Mouse (Mus musculus) kidney, embryonic 15.5 days (tissue): ENCODE measurements at regions not wholly inside any gene's neighbourhood (a gene's known extent, or its start where the extent isn't known, plus 50 kb on each side); places are given as distances from the start of the nearest gene placed in this dataset.

Experiments
- ATAC-seq: fragments of 200-750 bp; cut with Nextera tagmentation; replicated peaks from 2 replicates; pipeline ENCODE4 v1.8.0; 2017; ENCODE audit warnings: moderate TSS enrichment; ENCODE audit not compliant: low FRiP score
- H3K27ac ChIP-seq: fragments of 300-500 bp; sonication (generic); 2 replicates; pipeline ENCODE4 v1.5.1; 2015; ENCODE audit warnings: mild to moderate bottlenecking, inconsistent platforms
- H3K27me3 ChIP-seq: fragments of 300-500 bp; sonication (generic); 2 replicates; pipeline ENCODE4 v1.6.1; 2015; ENCODE audit warnings: inconsistent platforms
- H3K36me3 ChIP-seq: fragments of 300-500 bp; sonication (generic); 2 replicates; pipeline ENCODE4 v1.6.1; 2015; ENCODE audit warnings: inconsistent platforms
- H3K4me1 ChIP-seq: fragments of 300-500 bp; sonication (generic); 2 replicates; pipeline ENCODE4 v1.6.1; 2015; ENCODE audit warnings: inconsistent platforms
- H3K4me2 ChIP-seq: fragments of 300-500 bp; sonication (generic); 2 replicates; pipeline ENCODE4 v1.6.1; 2015; ENCODE audit warnings: moderate library complexity, mild to moderate bottlenecking, inconsistent platforms
- H3K4me3 ChIP-seq: fragments of 300-500 bp; sonication (generic); replicated peaks from 2 replicates; pipeline ENCODE4 v1.5.1; 2015; ENCODE audit warnings: mild to moderate bottlenecking, inconsistent platforms
- H3K9ac ChIP-seq: fragments of 300-500 bp; sonication (generic); 2 replicates; pipeline ENCODE4 v1.6.1; 2015; ENCODE audit warnings: mild to moderate bottlenecking, inconsistent platforms
- H3K9me3 ChIP-seq: fragments of 300-500 bp; sonication (generic); replicated peaks from 2 replicates; pipeline ENCODE4 v1.6.1; 2016; ENCODE audit warnings: inconsistent platforms
- WGBS: fragments of 180-500 bp; shearing (Covaris S2); methylation state at CpG from one replicate; pipeline ENCODE4 v1.1.7; 2015; ENCODE audit warnings: mixed read lengths; 5-methylcytosine and 5-hydroxymethylcytosine counted together

DNA sequence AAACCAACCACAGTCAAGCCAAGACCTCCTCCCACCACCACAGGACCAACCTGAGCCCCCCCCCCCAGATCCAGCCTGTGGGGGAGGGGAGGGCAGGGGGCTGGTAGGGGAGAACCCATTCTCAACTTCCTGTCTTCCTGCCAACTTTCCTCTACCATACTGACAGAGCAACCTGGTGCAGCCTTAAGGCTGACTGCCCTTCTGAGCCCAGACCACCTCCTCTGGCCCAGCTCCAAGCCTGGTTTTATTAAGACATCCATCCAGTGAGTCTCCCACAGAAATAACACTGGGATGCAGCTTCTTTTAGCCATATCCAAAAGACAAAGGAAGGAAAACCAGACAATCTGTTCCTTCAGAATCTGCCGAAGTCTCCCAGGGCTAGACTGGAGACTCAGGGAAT, 342.8 kb downstream of the Gm9195 start:
- Histone ChIP-seq H3K27me3 (no peaks in the 10 kb centered on the region), H3K36me3 (no peaks in the 10 kb centered on the region), H3K4me1 (no peaks in the 10 kb centered on the region), H3K27ac (no peak overlapping the region), H3K9me3 (no peaks in the 10 kb centered on the region), H3K9ac (no peak overlapping the region), H3K4me3 (no peak overlapping the region), H3K4me2 (no peak overlapping the region)
- 79% methylated on average over 1 of the region's 1 CpGs for WGBS
- ATAC-seq = no peak

DNA sequence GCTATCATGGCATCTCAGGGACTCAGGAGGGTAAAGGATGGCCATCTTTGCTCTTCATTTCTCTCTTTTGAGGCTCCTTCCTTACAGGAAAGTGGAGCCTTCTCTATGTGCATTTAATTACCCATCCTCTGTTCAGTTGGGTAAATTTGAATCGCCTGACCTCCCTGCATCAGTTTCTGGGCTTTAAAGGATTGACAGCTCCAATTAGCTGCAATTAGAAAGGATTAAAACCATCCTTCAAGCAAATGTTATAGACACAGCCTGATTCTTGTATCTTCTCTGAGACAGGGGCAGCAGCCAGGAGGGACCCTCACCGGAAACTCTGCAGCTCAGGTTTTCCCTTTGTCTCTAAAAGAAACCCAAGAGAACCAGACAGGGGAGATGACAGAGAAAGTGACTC, 345.3 kb downstream of the Gm9195 start:
- no peak overlapping the region for H3K4me3 ChIP-seq
- 59% methylated on average over 2 of the region's 2 CpGs for WGBS
- no peaks in the 10 kb centered on the region for H3K9me3 ChIP-seq
- no peak overlapping the region for H3K27ac ChIP-seq
- H3K4me2 ChIP-seq = no peak overlapping the region
- H3K9ac ChIP-seq = no peak overlapping the region
- ATAC-seq = no peak
- H3K4me1 ChIP-seq = no peaks in the 10 kb centered on the region
- H3K27me3 ChIP-seq = no peaks in the 10 kb centered on the region
- no peaks in the 10 kb centered on the region for H3K36me3 ChIP-seq

GRCm38 (mm10) chr14:72142883-72143487, 348.7 kb downstream of the Gm9195 start:
- Histone ChIP-seq H3K4me2 (no peak overlapping the region), H3K4me3 (no peak overlapping the region), H3K36me3 (no peaks in the 10 kb centered on the region), H3K9me3 (no peaks in the 10 kb centered on the region), H3K27ac (no peak overlapping the region), H3K4me1 (no peaks in the 10 kb centered on the region), H3K27me3 (no peaks in the 10 kb centered on the region), H3K9ac (no peak overlapping the region)
- no peak for ATAC-seq
- 22% methylated on average over 6 of the region's 6 CpGs for WGBS

DNA sequence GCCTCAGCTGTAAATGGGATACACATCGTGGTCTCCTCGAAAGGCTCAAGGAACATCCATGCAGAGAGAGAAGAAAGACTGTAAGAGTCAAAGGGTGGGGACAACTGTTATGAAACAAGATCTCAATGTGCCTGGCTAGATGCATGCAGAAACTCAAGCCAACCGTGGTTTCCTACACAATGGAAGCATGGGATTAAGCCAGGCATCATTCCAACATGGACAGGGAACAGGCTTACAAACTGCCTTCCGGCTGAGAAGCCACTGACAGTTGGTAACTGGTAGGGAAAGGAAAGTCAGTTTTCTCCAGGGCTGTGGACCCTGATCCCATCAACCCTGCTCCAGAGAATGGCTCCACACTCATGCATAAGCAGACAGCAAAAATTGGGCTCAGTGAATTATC, 350.5 kb downstream of the Gm9195 start:
- H3K9me3 ChIP-seq = no peaks in the 10 kb centered on the region
- no peak overlapping the region for H3K4me2 ChIP-seq
- no peak overlapping the region for H3K27ac ChIP-seq
- ATAC-seq = no peak
- H3K9ac ChIP-seq = no peak overlapping the region
- 82% methylated on average over 4 of the region's 4 CpGs for WGBS
- no peaks in the 10 kb centered on the region for H3K4me1 ChIP-seq
- H3K4me3 ChIP-seq = no peak overlapping the region
- H3K27me3 ChIP-seq = no peaks in the 10 kb centered on the region
- H3K36me3 ChIP-seq = no peaks in the 10 kb centered on the region

GRCm38 (mm10) chr14:72130149-72130548, 361.5 kb downstream of the Gm9195 start:
- 72% methylated on average over 4 of the region's 4 CpGs for WGBS
- no peak for ATAC-seq

GRCm38 (mm10) chr14:72121786-72122185, 369.9 kb downstream of the Gm9195 start:
- H3K9ac ChIP-seq = no peak overlapping the region
- no peak overlapping the region for H3K4me3 ChIP-seq
- WGBS = 87% methylated on average over 4 of the region's 4 CpGs
- H3K27me3 ChIP-seq = no peaks in the 10 kb centered on the region
- H3K36me3 ChIP-seq = no peaks in the 10 kb centered on the region
- H3K4me1 ChIP-seq = 0 out of 2 replicates have a peak, but pooled peaks cover 4% of the 10 kb centered on the region
- no peaks in the 10 kb centered on the region for H3K9me3 ChIP-seq
- no peak overlapping the region for H3K4me2 ChIP-seq
- H3K27ac ChIP-seq = no peak overlapping the region
- ATAC-seq = no peak

More at GRCm38 (mm10) chr14:72130149-72130548, 361.5 kb downstream of the Gm9195 start:
- Histone ChIP-seq H3K27ac (no peak overlapping the region), H3K9me3 (no peaks in the 10 kb centered on the region), H3K4me2 (no peak overlapping the region), H3K9ac (no peak overlapping the region), H3K27me3 (no peaks in the 10 kb centered on the region), H3K36me3 (no peaks in the 10 kb centered on the region), H3K4me3 (no peak overlapping the region), H3K4me1 (no peaks in the 10 kb centered on the region)

DNA sequence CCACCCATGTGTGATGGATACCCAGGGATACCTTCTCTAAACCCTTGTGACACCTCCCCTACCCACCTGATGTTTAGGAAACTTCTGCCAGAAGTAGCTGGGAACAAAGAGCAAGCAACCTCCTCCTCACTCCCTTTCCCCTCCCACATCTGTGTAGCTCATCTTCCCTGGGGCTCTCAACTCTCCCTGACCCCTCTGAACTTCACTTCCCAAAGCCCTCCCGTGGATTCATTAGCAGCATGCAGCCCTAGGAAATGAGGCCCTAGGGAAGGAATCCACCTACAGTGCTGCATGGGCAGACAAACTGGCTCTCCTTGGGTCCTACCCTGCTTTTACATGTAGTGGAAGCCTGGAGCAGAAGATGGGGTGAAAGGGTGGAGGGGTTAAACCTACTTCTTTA, 370.6 kb downstream of the Gm9195 start:
- H3K27me3 ChIP-seq = no peaks in the 10 kb centered on the region
- 0 out of 2 replicates have a peak, but pooled peaks have one; percentile 58 for ATAC-seq
- no peak overlapping the region for H3K4me3 ChIP-seq
- H3K4me1 ChIP-seq = 0 out of 2 replicates have a peak, but pooled peaks cover 4% of the 10 kb centered on the region
- no peaks in the 10 kb centered on the region for H3K9me3 ChIP-seq
- no peak overlapping the region for H3K27ac ChIP-seq
- no peak overlapping the region for H3K9ac ChIP-seq
- H3K36me3 ChIP-seq = no peaks in the 10 kb centered on the region
- 8% methylated on average over 1 of the region's 1 CpGs for WGBS
- no peak overlapping the region for H3K4me2 ChIP-seq

DNA sequence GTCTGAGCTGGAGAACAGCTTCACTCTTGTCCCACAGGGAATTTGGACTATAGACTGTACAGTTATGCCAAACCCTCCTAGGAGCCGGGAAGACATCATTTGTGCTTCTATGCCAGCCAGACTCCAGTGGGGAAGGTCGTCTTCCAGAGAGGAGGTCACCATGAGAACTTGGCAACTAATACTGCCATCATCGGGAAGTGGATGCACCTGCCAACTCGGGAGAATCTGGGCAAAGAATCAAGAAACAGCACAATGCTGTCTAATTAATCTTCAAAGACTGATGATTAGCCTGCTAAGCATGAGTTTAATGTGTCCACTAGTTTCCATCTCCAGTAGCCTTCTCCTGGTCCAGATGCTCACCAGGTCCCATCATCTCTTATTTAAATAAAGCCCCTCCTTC, 374.8 kb downstream of the Gm9195 start:
- H3K27me3 ChIP-seq = no peaks in the 10 kb centered on the region
- no peak for ATAC-seq
- no peaks in the 10 kb centered on the region for H3K9me3 ChIP-seq
- H3K4me2 ChIP-seq = no peak overlapping the region
- no peak overlapping the region for H3K4me3 ChIP-seq
- H3K4me1 ChIP-seq = 0 out of 2 replicates have a peak, but pooled peaks cover 4% of the 10 kb centered on the region
- no peak overlapping the region for H3K9ac ChIP-seq
- WGBS = 72% methylated on average over 4 of the region's 4 CpGs
- no peak overlapping the region for H3K27ac ChIP-seq
- no peaks in the 10 kb centered on the region for H3K36me3 ChIP-seq

DNA sequence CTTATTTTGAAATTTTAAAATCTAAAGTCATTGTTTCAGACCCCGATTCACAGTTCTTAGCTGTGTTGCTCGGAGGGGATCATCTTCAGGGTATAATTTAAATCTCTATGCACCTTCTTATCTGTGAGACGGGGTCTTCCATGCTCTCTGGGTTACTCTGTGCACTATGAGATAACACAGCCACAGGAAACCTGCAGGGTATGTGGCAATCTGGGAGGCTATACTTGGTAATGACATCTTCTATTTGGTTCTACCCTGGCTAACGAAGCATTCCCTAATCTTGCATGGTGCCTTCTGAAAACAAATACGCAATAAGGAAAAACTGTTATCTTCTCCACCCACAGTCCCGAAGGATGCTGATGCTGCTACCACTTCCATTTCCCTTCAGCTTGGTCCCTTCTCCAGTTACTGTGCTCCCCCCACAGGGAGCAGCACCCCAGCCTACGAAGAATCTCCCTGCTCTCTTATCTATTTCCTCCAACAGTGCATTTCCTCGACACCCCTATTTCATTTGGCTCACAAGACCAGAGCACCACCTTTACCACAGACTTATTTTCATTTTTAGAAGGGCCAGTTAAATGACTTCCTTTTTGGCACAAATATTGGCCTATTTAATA, 378.2 kb downstream of the Gm9195 start:
- H3K4me1 ChIP-seq = no peaks in the 10 kb centered on the region
- H3K9me3 ChIP-seq = no peaks in the 10 kb centered on the region
- no peak overlapping the region for H3K9ac ChIP-seq
- no peaks in the 10 kb centered on the region for H3K27me3 ChIP-seq
- H3K36me3 ChIP-seq = no peaks in the 10 kb centered on the region
- 84% methylated on average over 8 of the region's 8 CpGs for WGBS
- H3K4me2 ChIP-seq = no peak overlapping the region
- no peak for ATAC-seq
- H3K4me3 ChIP-seq = no peak overlapping the region
- no peak overlapping the region for H3K27ac ChIP-seq

GRCm38 (mm10) chr14:72110689-72111088, 380.9 kb downstream of the Gm9195 start:
- Histone ChIP-seq H3K9ac (no peak overlapping the region), H3K4me3 (no peak overlapping the region), H3K36me3 (no peaks in the 10 kb centered on the region), H3K9me3 (no peaks in the 10 kb centered on the region), H3K4me1 (no peaks in the 10 kb centered on the region), H3K27ac (peak overlapping the region; percentile 48; the same call in 1 of the 2 replicates), H3K27me3 (no peaks in the 10 kb centered on the region), H3K4me2 (no peak overlapping the region)
- WGBS = 42% methylated on average over 2 of the region's 2 CpGs
- ATAC-seq = no peak

DNA sequence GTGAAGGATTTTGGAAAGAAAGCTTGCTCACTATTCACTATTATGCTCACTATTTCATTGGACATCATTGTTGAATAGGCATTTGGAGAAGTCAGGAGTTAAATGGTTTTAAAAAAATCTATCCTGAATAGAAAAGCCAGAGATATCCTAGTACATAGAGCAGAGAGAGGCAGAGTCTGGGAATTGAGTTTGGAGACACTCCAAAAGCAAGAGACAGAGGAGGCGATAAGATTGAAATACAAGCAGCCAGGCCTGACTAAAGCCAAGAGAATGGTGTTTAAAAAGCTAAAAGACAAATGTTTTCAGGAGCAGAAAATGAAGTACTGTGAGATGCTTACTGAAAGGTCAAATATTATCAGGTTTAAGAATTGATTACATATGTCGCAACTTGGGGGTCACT, 400.1 kb downstream of the Gm9195 start:
- H3K9me3 ChIP-seq = no peaks in the 10 kb centered on the region
- H3K27me3 ChIP-seq = no peaks in the 10 kb centered on the region
- ATAC-seq = no peak
- no peak overlapping the region for H3K27ac ChIP-seq
- no peak overlapping the region for H3K9ac ChIP-seq
- WGBS = 73% methylated on average over 2 of the region's 2 CpGs
- H3K4me2 ChIP-seq = no peak overlapping the region
- H3K4me1 ChIP-seq = no peaks in the 10 kb centered on the region
- no peaks in the 10 kb centered on the region for H3K36me3 ChIP-seq
- H3K4me3 ChIP-seq = no peak overlapping the region

GRCm38 (mm10) chr14:72081473-72081872, 410.2 kb downstream of the Gm9195 start:
- 30% methylated on average over 3 of the region's 3 CpGs for WGBS
- H3K27me3 ChIP-seq = no peaks in the 10 kb centered on the region
- H3K36me3 ChIP-seq = no peaks in the 10 kb centered on the region
- peaks cover 3% of the 10 kb centered on the region; the same call in 1 of the 2 replicates for H3K4me1 ChIP-seq
- H3K4me2 ChIP-seq = no peak overlapping the region
- 0 out of 2 replicates have a peak, but pooled peaks have one; percentile 49 for ATAC-seq
- no peak overlapping the region for H3K27ac ChIP-seq
- H3K9ac ChIP-seq = no peak overlapping the region
- no peaks in the 10 kb centered on the region for H3K9me3 ChIP-seq
- no peak overlapping the region for H3K4me3 ChIP-seq
